Mouse (Mus musculus) urinary bladder, postnatal 10 days (tissue): ENCODE results near the gene Mthfd1l.

ENCODE experiments used
- DNase-seq: peaks from one replicate; pipeline ENCODE4 v3.0.0; 2022; ENCODE audit warnings: low spot score

Gene Mthfd1l

DNA sequence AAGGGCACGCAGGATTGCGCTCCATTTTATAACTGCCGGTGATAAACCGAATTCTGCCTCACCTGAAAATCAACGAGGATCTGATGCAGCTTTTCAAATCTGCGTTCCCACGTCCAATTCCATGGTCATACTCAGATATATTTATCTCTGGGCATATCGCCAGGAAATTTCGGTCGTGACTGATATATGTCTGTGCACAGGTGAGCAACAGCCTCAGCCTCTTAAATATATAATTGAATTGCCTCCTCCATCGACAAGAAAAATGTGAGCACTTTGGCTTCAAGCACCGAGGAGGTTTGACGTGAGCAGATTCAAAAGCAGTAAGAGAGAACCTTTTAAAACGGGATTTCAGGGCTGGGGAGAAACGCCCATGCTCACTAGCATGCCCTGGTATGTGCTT lies 236.1 kb downstream of the Mthfd1l start:
- DNase-seq: no peak

DNA sequence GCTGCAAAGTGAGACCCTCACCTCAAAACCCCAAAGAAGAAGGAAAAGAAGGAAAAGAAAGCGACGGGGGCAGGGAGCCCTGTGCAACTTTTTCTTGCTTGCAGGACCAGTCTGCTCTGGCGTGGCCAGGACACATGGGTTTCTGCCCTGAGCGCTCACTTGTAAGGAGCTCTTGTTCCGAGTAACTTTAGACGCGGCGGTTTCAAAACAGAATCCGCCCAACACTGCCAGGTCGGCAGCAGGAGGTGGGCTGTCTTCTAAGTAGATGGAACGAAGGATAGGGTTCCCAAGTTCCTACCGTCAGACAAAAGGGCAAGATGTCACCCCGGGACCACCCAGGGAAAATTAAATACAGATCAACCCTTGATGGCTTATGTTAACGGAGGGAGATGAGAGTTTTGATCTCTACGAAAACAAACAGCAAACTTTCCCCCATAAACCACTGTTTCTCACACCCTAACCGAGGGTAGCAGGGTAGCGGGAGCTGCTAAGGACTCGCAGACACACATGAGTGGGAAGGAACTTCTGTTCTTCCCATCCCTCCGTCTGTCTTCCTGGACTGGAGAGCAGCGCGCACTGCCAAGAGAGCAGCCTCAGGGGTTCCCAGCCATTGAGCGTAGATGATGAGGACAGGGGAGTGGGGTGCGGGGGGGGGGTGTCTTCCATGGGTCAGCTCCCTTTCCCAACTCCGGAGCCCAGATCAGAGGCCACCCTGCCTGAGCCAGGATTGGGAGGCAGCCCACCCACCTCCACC lies 237.6 kb downstream of the Mthfd1l start:
- no peak for DNase-seq

DNA sequence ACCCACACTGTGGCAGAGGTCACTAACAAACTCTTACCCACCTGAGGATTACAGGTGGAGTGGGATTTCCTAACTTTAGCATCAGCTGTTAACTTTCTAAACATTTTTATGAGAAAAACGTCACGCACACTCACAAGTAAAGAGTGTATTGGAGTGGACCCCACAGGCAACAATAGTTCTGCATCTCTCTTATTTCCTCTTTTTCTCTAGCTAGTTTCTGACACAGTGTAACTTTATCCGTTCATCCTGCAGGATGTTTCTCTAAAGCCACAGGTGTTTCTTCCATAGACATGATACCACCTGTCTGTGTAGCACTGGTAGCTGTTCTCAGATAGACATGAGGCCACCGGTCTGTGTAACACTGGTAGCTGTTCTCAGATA lies 238.1 kb downstream of the Mthfd1l start:
- DNase-seq: no peak
